Mouse (Mus musculus): ENCODE measurements around the gene Myl4.
A peak's percentile ranks its signal among the peaks of the same experiment; 100 is the strongest.

The Myl4 gene

GRCm38 (mm10) chr11:104572091-104572490, 21.6 kb downstream of the Myl4 start:
- no peak for DNase-seq

- DNase-seq: no peak
Observed at GRCm38 (mm10) chr11:104572566-104572965, 22.1 kb downstream of the Myl4 start.

DNA sequence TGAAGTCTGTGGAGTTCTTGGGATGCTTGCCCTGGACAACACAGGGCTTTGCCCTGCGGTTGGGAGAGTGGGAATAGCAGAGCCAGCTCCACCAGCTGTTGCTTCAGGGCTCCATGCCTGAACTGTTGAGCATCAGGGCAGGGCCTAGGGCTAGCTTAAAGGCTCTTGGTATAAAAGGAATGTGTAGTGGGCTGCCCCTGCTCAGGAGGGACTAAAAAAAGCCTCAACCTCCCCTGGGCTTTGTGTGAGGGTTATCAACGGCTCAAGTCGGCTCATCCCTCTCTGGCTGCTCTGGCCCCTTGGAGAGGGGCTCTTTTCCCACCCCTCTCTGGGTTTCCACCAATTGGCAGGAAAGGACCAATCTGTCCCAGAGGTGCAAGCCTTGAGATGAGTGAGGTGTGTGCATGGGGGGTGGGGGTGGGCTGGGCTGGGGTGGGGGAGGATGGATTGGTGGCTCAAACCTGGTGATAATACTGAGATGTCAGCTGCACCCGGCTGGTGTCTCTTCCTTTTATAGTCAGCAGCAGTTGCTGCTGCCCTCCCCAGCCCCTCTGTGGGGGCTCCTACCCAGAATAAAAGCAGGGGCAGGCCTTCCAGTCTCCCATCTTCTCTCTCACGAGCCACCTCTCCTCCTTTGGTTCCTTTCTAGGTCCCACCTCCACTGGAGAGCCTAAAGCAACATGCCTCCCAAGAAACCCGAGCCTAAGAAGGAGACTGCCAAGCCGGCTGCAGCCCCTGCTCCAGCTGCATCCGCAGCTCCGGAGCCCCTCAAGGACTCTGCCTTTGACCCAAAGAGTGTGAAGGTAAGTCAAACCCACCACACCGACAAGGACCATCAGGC, 26.5 kb downstream of the Myl4 start:
- DNase-seq: no peak

DNA sequence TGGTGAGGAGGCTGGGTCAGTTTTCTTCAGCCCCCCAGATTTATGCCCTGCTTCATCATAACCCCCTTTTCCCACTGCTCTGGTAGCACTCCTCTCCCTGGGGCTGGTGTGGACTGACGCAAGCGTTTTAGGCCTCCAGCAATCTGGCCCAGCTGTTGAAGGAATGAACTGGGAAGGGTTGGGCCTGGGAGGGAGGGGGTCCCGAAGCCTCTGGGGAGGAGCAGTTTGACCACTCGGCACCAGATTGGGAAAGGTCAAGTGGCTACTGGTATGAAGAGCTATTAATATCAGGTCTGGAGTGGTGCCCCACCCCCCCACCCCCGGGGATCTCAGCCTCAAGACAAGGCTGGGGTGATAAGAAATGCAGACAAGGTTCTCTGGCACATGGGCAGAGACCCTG, 27.6 kb downstream of the Myl4 start:
- no peak for DNase-seq

- no peak for DNase-seq
Observed at GRCm38 (mm10) chr11:104579084-104579483, 28.6 kb downstream of the Myl4 start.

DNA sequence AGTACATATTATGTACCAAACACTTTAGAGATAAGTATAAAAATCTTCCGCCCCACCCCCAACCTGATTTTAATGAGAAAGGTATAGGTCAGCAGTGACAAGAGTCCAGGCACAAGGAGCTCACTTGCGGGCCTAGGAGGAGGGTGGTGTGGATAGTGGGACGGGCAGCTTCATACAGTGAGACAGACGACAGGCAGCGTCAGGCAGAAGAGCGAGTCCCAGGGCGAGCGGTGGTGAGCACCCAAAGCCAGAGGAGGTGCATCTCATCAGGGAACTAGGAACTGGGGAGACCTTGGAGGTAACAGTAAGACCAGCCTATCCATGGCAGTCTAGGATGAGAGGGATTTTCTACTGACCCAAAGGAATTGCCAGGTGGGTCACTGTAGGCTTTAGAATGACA, 29.1 kb downstream of the Myl4 start:
- no peak for DNase-seq

GRCm38 (mm10) chr11:104580091-104580490, 29.6 kb downstream of the Myl4 start:
- no peak for DNase-seq

- no peak for DNase-seq
Observed at GRCm38 (mm10) chr11:104580606-104581005, 30.1 kb downstream of the Myl4 start.

GRCm38 (mm10) chr11:104581446-104582307, 31.2 kb downstream of the Myl4 start:
- DNase-seq: no peak

- DNase-seq: no peak
Observed at GRCm38 (mm10) chr11:104582308-104582606, 31.8 kb downstream of the Myl4 start.

DNA sequence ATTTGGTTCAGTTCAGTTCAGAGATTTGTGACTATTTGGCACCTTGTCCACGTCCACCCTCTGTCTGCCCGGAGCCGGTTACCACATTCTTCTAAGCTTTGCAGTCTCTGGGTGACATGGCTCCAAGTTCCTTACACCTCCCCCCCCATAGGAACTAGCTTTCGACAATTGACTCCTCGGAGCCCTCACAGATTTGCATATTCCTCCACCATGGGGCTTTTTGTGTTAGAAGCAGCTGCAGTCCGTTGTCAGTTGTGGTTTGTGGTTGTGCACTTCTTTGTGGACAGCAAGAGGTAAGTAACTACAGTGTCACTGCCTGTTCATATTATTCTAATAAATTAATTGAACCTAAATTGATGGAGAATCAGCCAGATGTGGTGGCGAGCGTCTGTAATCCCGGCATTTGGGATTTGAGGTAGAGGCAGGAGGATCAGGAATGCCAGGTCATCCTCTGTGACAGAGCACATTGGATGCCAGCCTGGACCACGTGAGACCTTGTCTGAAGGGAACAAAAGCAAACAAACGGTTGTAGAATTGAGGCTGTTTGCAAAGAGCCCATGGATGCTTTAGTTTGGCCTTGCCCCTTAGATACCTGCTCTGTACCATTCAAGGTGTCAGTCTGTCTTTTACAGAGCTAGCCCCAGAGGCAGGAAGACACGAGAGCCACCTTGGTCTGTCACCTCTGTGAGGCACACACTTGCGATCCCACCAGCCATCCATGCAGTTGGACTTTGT, 32.3 kb downstream of the Myl4 start:
- DNase-seq: no peak

DNA sequence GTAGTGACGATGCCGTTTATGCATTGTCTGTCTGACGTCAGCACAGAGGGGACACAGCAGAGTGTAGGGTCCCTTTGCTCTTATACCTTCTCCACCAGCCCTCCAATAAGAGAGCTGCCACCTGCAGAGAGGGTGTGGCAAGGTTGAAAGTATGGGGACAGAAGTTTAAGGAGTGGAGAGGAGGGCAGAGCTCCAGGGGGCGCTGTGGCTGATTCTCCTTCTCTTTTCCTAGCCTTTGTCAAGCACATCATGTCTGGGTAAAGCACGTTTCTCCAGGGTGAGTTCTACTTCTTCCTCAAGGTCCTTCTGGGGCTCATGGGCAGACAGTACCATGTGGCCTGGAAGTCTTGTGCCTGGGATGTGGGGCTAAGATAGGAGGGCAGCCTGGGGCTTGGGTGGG, 35.0 kb downstream of the Myl4 start:
- no peak for DNase-seq

- DNase-seq: no peak
Observed at GRCm38 (mm10) chr11:104587904-104588303, 37.4 kb downstream of the Myl4 start.

GRCm38 (mm10) chr11:104588513-104588912, 38.0 kb downstream of the Myl4 start:
- no peak for DNase-seq

- no peak for DNase-seq
Observed at GRCm38 (mm10) chr11:104589570-104589969, 39.1 kb downstream of the Myl4 start.

DNA sequence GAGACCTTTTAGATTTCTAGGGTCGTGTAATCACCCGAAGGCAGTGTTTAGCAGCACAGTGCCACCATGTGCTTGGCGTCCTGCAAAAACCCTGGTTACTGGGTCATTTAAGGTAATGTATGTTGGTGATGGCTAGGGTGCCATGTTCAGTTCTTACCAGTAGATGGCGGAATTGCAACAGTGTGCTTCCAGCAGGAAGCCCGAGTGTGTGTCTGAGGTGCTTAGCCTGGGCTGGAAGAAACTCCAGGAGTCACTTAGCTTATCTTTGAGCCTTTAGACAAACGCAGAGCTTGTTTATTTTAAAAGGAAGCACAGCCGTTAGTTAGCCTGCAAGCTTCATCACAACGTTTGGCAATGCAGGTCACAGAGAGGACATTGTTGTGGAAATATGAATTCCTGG, 39.7 kb downstream of the Myl4 start:
- peak; percentile 82 for DNase-seq

- no peak for DNase-seq
Observed at GRCm38 (mm10) chr11:104592066-104592835, 41.8 kb downstream of the Myl4 start.

GRCm38 (mm10) chr11:104596365-104596764, 45.9 kb downstream of the Myl4 start:
- DNase-seq: no peak

- no peak for DNase-seq
Observed at GRCm38 (mm10) chr11:104599265-104599945, 48.9 kb downstream of the Myl4 start.

DNA sequence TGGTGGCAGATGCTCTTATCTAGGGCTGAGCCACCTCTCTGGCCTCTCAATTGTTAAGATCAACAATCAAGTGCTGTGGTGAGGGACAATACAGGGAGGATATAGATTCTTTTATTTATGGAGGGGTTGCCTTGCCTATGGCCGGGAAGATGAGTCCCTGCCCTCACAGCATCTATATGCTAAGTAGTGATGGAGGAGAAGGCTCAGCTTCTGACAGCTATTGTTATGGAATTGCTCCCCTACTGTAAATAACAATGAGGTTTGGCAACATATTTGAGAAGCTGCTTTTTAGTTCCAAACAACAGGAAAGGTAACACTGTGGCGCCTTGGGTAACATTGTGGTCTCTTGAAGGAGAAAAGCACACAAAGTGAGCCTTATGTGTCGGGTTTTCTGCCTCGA, 50.2 kb downstream of the Myl4 start:
- no peak for DNase-seq

- DNase-seq: no peak
Observed at GRCm38 (mm10) chr11:104604192-104604591, 53.7 kb downstream of the Myl4 start.
